Mouse (Mus musculus): Measurements from ENCODE around the gene Kcnip4. TPM values are rescaled to one million over a fixed set of nuclear protein-coding genes. Genes with fewer than 3 reads are reported as not detected.

Gene Kcnip4
- total RNA-seq, 2 experiments from 2014 or later = 0.12 TPM; not detected in 1

- intact Hi-C loops (cut with DNase I) = no loop called here
- DNase-seq = no peak
Measured at GRCm38 (mm10) chr5:48636675-48637074, 888.0 kb downstream of the Kcnip4 start.

- no peak for DNase-seq
- intact Hi-C loops (cut with DNase I) = no loop called here
Measured at GRCm38 (mm10) chr5:48633631-48634030, 891.1 kb downstream of the Kcnip4 start.

GRCm38 (mm10) chr5:48623370-48623769, 901.3 kb downstream of the Kcnip4 start:
- no peak for DNase-seq
- intact Hi-C loops (cut with DNase I) = no loop called here

GRCm38 (mm10) chr5:48606916-48607315, 917.8 kb downstream of the Kcnip4 start:
- no peak for DNase-seq
- intact Hi-C loops (cut with DNase I) = no loop called here

- intact Hi-C loops (cut with DNase I) = no loop called here
- no peak for DNase-seq
Measured at GRCm38 (mm10) chr5:48606281-48606680, 918.4 kb downstream of the Kcnip4 start.

GRCm38 (mm10) chr5:48599481-48600040, 925.1 kb downstream of the Kcnip4 start:
- no peak for DNase-seq
- intact Hi-C loops (cut with DNase I) = no loop called here

- DNase-seq = no peak
- intact Hi-C loops (cut with DNase I) = no loop called here
Measured at GRCm38 (mm10) chr5:48588014-48588413, 936.7 kb downstream of the Kcnip4 start.

- no peak for DNase-seq
- intact Hi-C loops (cut with DNase I) = no loop called here
Measured at GRCm38 (mm10) chr5:48583431-48583830, 941.3 kb downstream of the Kcnip4 start.

- DNase-seq = no peak
- intact Hi-C loops (cut with DNase I) = no loop called here
Measured at GRCm38 (mm10) chr5:48563996-48564587, 960.6 kb downstream of the Kcnip4 start.

GRCm38 (mm10) chr5:48551753-48552152, 973.0 kb downstream of the Kcnip4 start:
- intact Hi-C loops (cut with DNase I) = no loop called here

GRCm38 (mm10) chr5:48545825-48546224, 978.9 kb downstream of the Kcnip4 start:
- DNase-seq = no peak
- intact Hi-C loops (cut with DNase I) = no loop called here

More at GRCm38 (mm10) chr5:48551753-48552152, 973.0 kb downstream of the Kcnip4 start:
- DNase-seq = no peak

GRCm38 (mm10) chr5:48544784-48545734, 979.6 kb downstream of the Kcnip4 start:
- intact Hi-C loops (cut with DNase I) = no loop called here
- no peak for DNase-seq

GRCm38 (mm10) chr5:48518035-48518434, 1006.7 kb downstream of the Kcnip4 start:
- intact Hi-C loops (cut with DNase I) = no loop called here
- DNase-seq = no peak

GRCm38 (mm10) chr5:48513354-48513753, 1011.4 kb downstream of the Kcnip4 start:
- DNase-seq = no peak
- intact Hi-C loops (cut with DNase I) = no loop called here

- intact Hi-C loops (cut with DNase I) = no loop called here
- no peak for DNase-seq
Measured at GRCm38 (mm10) chr5:48511357-48511756, 1013.4 kb downstream of the Kcnip4 start.

- DNase-seq = no peak
- intact Hi-C loops (cut with DNase I) = no loop called here
Measured at GRCm38 (mm10) chr5:48510241-48510640, 1014.5 kb downstream of the Kcnip4 start.

- DNase-seq = no peak
- intact Hi-C loops (cut with DNase I) = no loop called here
Measured at GRCm38 (mm10) chr5:48509194-48509930, 1015.3 kb downstream of the Kcnip4 start.

GRCm38 (mm10) chr5:48503094-48503493, 1021.6 kb downstream of the Kcnip4 start:
- DNase-seq = no peak
- intact Hi-C loops (cut with DNase I) = no loop called here

- intact Hi-C loops (cut with DNase I) = no loop called here
- no peak for DNase-seq
Measured at GRCm38 (mm10) chr5:48502442-48502841, 1022.3 kb downstream of the Kcnip4 start.

- intact Hi-C loops (cut with DNase I) = no loop called here
- no peak for DNase-seq
Measured at GRCm38 (mm10) chr5:48500204-48500603, 1024.5 kb downstream of the Kcnip4 start.

Data from gastrocnemius, postnatal 36 days (tissue).